In genomic region chr1:169471185-169471584, GRCm38 (mm10) we compare ENCODE assay signal across 26 mouse cellular contexts.
DNase-seq lines count a peak whose midpoint lies in the region; ATAC-seq and TF ChIP-seq lines count a peak whose summit lies in the region.
"Had no signal": no experiment of that assay in that cellular context is flagged by ENCODE, and none has a peak within 500 bp of the region (broad histone marks: within the 10 kb centered on the region; RNA-seq: fewer than 3 reads in every experiment).

No protein-coding gene starts in this region.

- no peak overlapping the region for H3K27ac ChIP-seq in forebrain, embryonic 12.5 days
- no peak overlapping the region for H3K27ac ChIP-seq in forebrain, embryonic 16.5 days (ENCODE audit: low read length)
- no peak overlapping the region for H3K27ac ChIP-seq in midbrain, embryonic 14.5 days (replicated peaks; ENCODE audit: low read depth, low read length)
- no peak overlapping the region for H3K27ac ChIP-seq in midbrain, embryonic 15.5 days
- H3K27ac ChIP-seq in hindbrain, embryonic 15.5 days (replicated peaks): no peak overlapping the region
- H3K27ac ChIP-seq: embryonic facial prominence, embryonic 10.5 days; heart, embryonic 13.5 days; kidney, embryonic 15.5 days; limb, embryonic 13.5 days; liver, embryonic 12.5 days; stomach, postnatal 0 days had no signal

- H3K9me3 ChIP-seq in forebrain, embryonic 12.5 days: no peaks in the 10 kb centered on the region
- H3K9me3 ChIP-seq in forebrain, embryonic 16.5 days (ENCODE audit: control insufficient read depth, low read length): no peaks in the 10 kb centered on the region
- H3K9me3 ChIP-seq in midbrain, embryonic 14.5 days (ENCODE audit: control insufficient read depth, low read length): no peaks in the 10 kb centered on the region
- no peaks in the 10 kb centered on the region for H3K9me3 ChIP-seq in midbrain, embryonic 15.5 days
- no peaks in the 10 kb centered on the region for H3K9me3 ChIP-seq in hindbrain, embryonic 15.5 days
- H3K9me3 ChIP-seq: embryonic facial prominence, embryonic 10.5 days; heart, embryonic 13.5 days; kidney, embryonic 15.5 days; limb, embryonic 13.5 days; liver, embryonic 12.5 days; megakaryocyte, embryonic 14.5 days had no signal

- H3K4me1 ChIP-seq in forebrain, embryonic 12.5 days: peaks cover 8% of the 10 kb centered on the region; the same call in 1 of the 2 replicates
- H3K4me1 ChIP-seq in forebrain, embryonic 16.5 days (replicated peaks; ENCODE audit: control insufficient read depth, insufficient read depth, low read length): peaks cover 3% of the 10 kb centered on the region; the same call in 1 of the 2 replicates
- H3K4me1 ChIP-seq in midbrain, embryonic 14.5 days (ENCODE audit: control insufficient read depth, insufficient read depth, low read length): 0 out of 2 replicates have a peak, but pooled peaks cover 4% of the 10 kb centered on the region
- H3K4me1 ChIP-seq in midbrain, embryonic 15.5 days: no peaks in the 10 kb centered on the region
- H3K4me1 ChIP-seq in hindbrain, embryonic 15.5 days (replicated peaks): no peaks in the 10 kb centered on the region
- H3K4me1 ChIP-seq: embryonic facial prominence, embryonic 10.5 days; heart, embryonic 13.5 days; kidney, embryonic 15.5 days; limb, embryonic 13.5 days; liver, embryonic 12.5 days; megakaryocyte, embryonic 14.5 days had no signal

- no peak overlapping the region for H3K4me2 ChIP-seq in forebrain, embryonic 12.5 days
- H3K4me2 ChIP-seq in forebrain, embryonic 16.5 days (ENCODE audit: low read length): no peak overlapping the region
- no peak overlapping the region for H3K4me2 ChIP-seq in midbrain, embryonic 14.5 days (ENCODE audit: low read length)
- no peak overlapping the region for H3K4me2 ChIP-seq in midbrain, embryonic 15.5 days
- H3K4me2 ChIP-seq in hindbrain, embryonic 15.5 days: no peak overlapping the region
- H3K4me2 ChIP-seq: heart, embryonic 13.5 days; kidney, embryonic 15.5 days; limb, embryonic 13.5 days; liver, embryonic 12.5 days had no signal

- H3K4me3 ChIP-seq in forebrain, embryonic 12.5 days (replicated peaks): no peak overlapping the region
- no peak overlapping the region for H3K4me3 ChIP-seq in forebrain, embryonic 16.5 days (replicated peaks; ENCODE audit: low read length)
- no peak overlapping the region for H3K4me3 ChIP-seq in midbrain, embryonic 14.5 days (replicated peaks; ENCODE audit: low read depth, low read length)
- no peak overlapping the region for H3K4me3 ChIP-seq in midbrain, embryonic 15.5 days
- no peak overlapping the region for H3K4me3 ChIP-seq in hindbrain, embryonic 15.5 days
- H3K4me3 ChIP-seq: embryonic facial prominence, embryonic 10.5 days; heart, embryonic 13.5 days; kidney, embryonic 15.5 days; limb, embryonic 13.5 days; liver, embryonic 12.5 days; megakaryocyte, embryonic 14.5 days had no signal

- no peak for TF ChIP-seq CTCF in brain, embryonic 14.5 days (IDR thresholded peaks at IDR 0.05; ENCODE audit: borderline replicate concordance, extremely low read depth, insufficient read depth, insufficient read length)

- H3K9ac ChIP-seq in forebrain, embryonic 12.5 days: no peak overlapping the region
- no peak overlapping the region for H3K9ac ChIP-seq in forebrain, embryonic 16.5 days (replicated peaks; ENCODE audit: low read depth, low read length)
- H3K9ac ChIP-seq in midbrain, embryonic 14.5 days (replicated peaks; ENCODE audit: low read length): no peak overlapping the region
- H3K9ac ChIP-seq in midbrain, embryonic 15.5 days: no peak overlapping the region
- no peak overlapping the region for H3K9ac ChIP-seq in hindbrain, embryonic 15.5 days
- H3K9ac ChIP-seq: heart, embryonic 13.5 days; kidney, embryonic 15.5 days; limb, embryonic 13.5 days; liver, embryonic 12.5 days had no signal

- no peaks in the 10 kb centered on the region for H3K27me3 ChIP-seq in forebrain, embryonic 12.5 days
- H3K27me3 ChIP-seq in forebrain, embryonic 16.5 days (replicated peaks; ENCODE audit: control insufficient read depth, insufficient read depth, low read length): no peaks in the 10 kb centered on the region
- H3K27me3 ChIP-seq in midbrain, embryonic 14.5 days (ENCODE audit: control insufficient read depth, insufficient read depth, low read length): no peaks in the 10 kb centered on the region
- no peaks in the 10 kb centered on the region for H3K27me3 ChIP-seq in midbrain, embryonic 15.5 days (replicated peaks)
- H3K27me3 ChIP-seq in hindbrain, embryonic 15.5 days: no peaks in the 10 kb centered on the region
- H3K27me3 ChIP-seq: heart, embryonic 13.5 days; kidney, embryonic 15.5 days; limb, embryonic 13.5 days; liver, embryonic 12.5 days; megakaryocyte, embryonic 14.5 days had no signal

- peak; percentile 62 for DNase-seq in midbrain, embryonic 14.5 days
- DNase-seq in brain, embryonic 14.5 days (ENCODE audit: low read depth): peak; percentile 87
- no peak for DNase-seq in lung, postnatal 25 days (ENCODE audit: low spot score)
- DNase-seq: adrenal gland, postnatal 25 days; cerebellum, adult 11 months; cerebellum, adult 9-11 months; gastrocnemius, postnatal 14 days; heart, adult 18-20 months; heart, postnatal 14 days; kidney, adult 11 months; kidney, postnatal 36 days; layer of hippocampus, postnatal 36 days; lung, adult 2 months; lung, postnatal 14 days had no signal

- ATAC-seq in forebrain, embryonic 12.5 days (ENCODE audit: low FRiP score): peak; percentile 33; the same call in 1 of the 2 replicates
- ATAC-seq in forebrain, embryonic 16.5 days: no peak
- ATAC-seq in midbrain, embryonic 14.5 days (ENCODE audit: low FRiP score, low TSS enrichment): no peak
- ATAC-seq in midbrain, embryonic 15.5 days (replicated peaks): no peak
- ATAC-seq in hindbrain, embryonic 15.5 days (ENCODE audit: low FRiP score, low read depth): peak; percentile 72; the same call in 1 of the 2 replicates
- ATAC-seq: CD4-positive, CD25-positive, alpha-beta regulatory T cell, adult 4 months; liver, embryonic 12.5 days had no signal

- H3K36me3 ChIP-seq in forebrain, embryonic 12.5 days (replicated peaks): no peaks in the 10 kb centered on the region
- H3K36me3 ChIP-seq in forebrain, embryonic 16.5 days (ENCODE audit: control insufficient read depth, insufficient read depth): no peaks in the 10 kb centered on the region
- H3K36me3 ChIP-seq in midbrain, embryonic 14.5 days (ENCODE audit: control insufficient read depth, insufficient read depth, low read length): no peaks in the 10 kb centered on the region
- H3K36me3 ChIP-seq in midbrain, embryonic 15.5 days (replicated peaks): no peaks in the 10 kb centered on the region
- H3K36me3 ChIP-seq in hindbrain, embryonic 15.5 days: no peaks in the 10 kb centered on the region
- H3K36me3 ChIP-seq: embryonic facial prominence, embryonic 10.5 days; heart, embryonic 13.5 days; kidney, embryonic 15.5 days; limb, embryonic 13.5 days; liver, embryonic 12.5 days had no signal

- 57% methylated on average over 3 of the region's 3 CpGs for WGBS in forebrain, embryonic 12.5 days
- 16% methylated on average over 3 of the region's 3 CpGs for WGBS in forebrain, embryonic 16.5 days
- WGBS in midbrain, embryonic 14.5 days: 52% methylated on average over 3 of the region's 3 CpGs
- 38% methylated on average over 3 of the region's 3 CpGs for WGBS in midbrain, embryonic 15.5 days
- 45% methylated on average over 3 of the region's 3 CpGs for WGBS in hindbrain, embryonic 15.5 days

- TF ChIP-seq POLR2A in brain, embryonic 14.5 days (IDR thresholded peaks at IDR 0.05; ENCODE audit: borderline replicate concordance, extremely low read depth, insufficient read depth, insufficient read length, poor library complexity, severe bottlenecking): no peak

Comparison
In these comparisons a context has a peak if more than half of its experiments do, and no peak if none do; other contexts are left out.
1. ATAC-seq: peak in forebrain, embryonic 12.5 days (single experiment) and hindbrain, embryonic 15.5 days (single experiment); none in forebrain, embryonic 16.5 days (single experiment), midbrain, embryonic 14.5 days (single experiment) and midbrain, embryonic 15.5 days (single experiment).